Mouse (Mus musculus) liver, embryonic 13.5 days (tissue): ENCODE measurements around the gene H2-M10.3. TPM values are rescaled to one million over a fixed set of nuclear protein-coding genes. Genes with fewer than 3 reads are reported as not detected.
A peak's percentile ranks its signal among the peaks of the same experiment; 100 is the strongest.
"Not testable (repeated sequence)": the region's sequence is repeated elsewhere in the genome, so short reads cannot be mapped to it uniquely, and the experiment has no call there.

Source experiments
- ATAC-seq: fragments of 200-750 bp; cut with Nextera tagmentation; 2 replicates; pipeline ENCODE4 v1.8.0; 2017; ENCODE audit warnings: low read depth, mild to moderate bottlenecking, moderate number of reproducible peaks, moderate library complexity
- DNase-seq: peaks from one replicate; pipeline ENCODE4 v3.0.0; 2022
- H3K27ac ChIP-seq: fragments of 300-500 bp; sonication (generic); 2 replicates; pipeline ENCODE4 v1.5.1; 2015; ENCODE audit warnings: moderate library complexity, mild to moderate bottlenecking, inconsistent platforms
- H3K27me3 ChIP-seq: fragments of 300-500 bp; sonication (generic); 2 replicates; pipeline ENCODE4 v1.6.1; 2015; ENCODE audit warnings: mild to moderate bottlenecking, inconsistent platforms
- H3K36me3 ChIP-seq: fragments of 300-500 bp; sonication (generic); 2 replicates; pipeline ENCODE4 v1.6.1; 2015; ENCODE audit warnings: mild to moderate bottlenecking, inconsistent platforms
- H3K4me1 ChIP-seq: fragments of 300-500 bp; sonication (generic); replicated peaks from 2 replicates; pipeline ENCODE4 v1.6.1; 2015; ENCODE audit warnings: inconsistent platforms
- H3K4me2 ChIP-seq: fragments of 300-500 bp; sonication (generic); 2 replicates; pipeline ENCODE4 v1.6.1; 2015; ENCODE audit warnings: inconsistent platforms, mild to moderate bottlenecking, moderate library complexity
- H3K4me3 ChIP-seq: fragments of 300-500 bp; sonication (generic); replicated peaks from 2 replicates; pipeline ENCODE4 v1.5.1; 2015; ENCODE audit warnings: mild to moderate bottlenecking, inconsistent platforms
- H3K9ac ChIP-seq: fragments of 300-500 bp; sonication (generic); 2 replicates; pipeline ENCODE4 v1.6.1; 2015; ENCODE audit warnings: mild to moderate bottlenecking, inconsistent platforms
- H3K9me3 ChIP-seq: fragments of 300-500 bp; sonication (generic); replicated peaks from 2 replicates; pipeline ENCODE4 v1.6.1; 2016; ENCODE audit warnings: inconsistent platforms
- WGBS: fragments of 180-500 bp; shearing (Covaris S2); methylation state at CpG from one replicate; pipeline ENCODE4 v1.1.7; 2015; ENCODE audit not compliant: insufficient replicate concordance; 5-methylcytosine and 5-hydroxymethylcytosine counted together
- polyA plus RNA-seq: library from polyadenylated mRNA; unstranded; fragments of >200 nt; fragmentation: Nextera tagmentation; extraction: Ambion mirVana; gene quantifications from 2 replicates; pipeline ENCODE4 v1.2.1, GENCODE M21; 2015

H2-M10.3 gene
- polyA plus RNA-seq: not detected in 2 replicates

DNA sequence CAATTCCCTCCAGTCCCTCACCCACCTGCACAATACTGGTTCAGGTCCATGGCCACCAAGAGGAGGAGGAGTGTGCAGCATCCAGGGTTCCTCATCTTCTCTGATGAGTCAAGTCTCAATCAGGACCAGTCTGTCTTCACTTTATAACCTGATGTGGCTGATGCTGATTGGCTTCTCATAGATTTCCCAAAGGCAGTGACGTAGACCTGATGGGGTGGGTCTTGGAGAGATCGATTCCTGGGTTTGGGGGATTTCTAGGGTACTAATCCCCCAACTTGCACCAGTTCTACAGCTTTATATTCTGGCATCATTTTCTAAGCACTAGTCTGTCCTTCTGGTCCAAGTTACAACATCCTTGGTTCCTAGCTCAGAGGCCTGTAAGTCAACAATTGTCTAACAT lies at the start of gene H2-M10.3:
Gene H2-M10.3, minus strand, starts transcription at position 101 of the 400 bp plus-strand sequence.
- ATAC-seq, DNase-seq, H3K9ac ChIP-seq, H3K36me3 ChIP-seq, H3K4me1 ChIP-seq, H3K27me3 ChIP-seq, H3K27ac ChIP-seq, H3K4me2 ChIP-seq, H3K9me3 ChIP-seq, H3K4me3 ChIP-seq: not testable (repeated sequence)
- WGBS: 71% methylated on average over 2 of the region's 2 CpGs

DNA sequence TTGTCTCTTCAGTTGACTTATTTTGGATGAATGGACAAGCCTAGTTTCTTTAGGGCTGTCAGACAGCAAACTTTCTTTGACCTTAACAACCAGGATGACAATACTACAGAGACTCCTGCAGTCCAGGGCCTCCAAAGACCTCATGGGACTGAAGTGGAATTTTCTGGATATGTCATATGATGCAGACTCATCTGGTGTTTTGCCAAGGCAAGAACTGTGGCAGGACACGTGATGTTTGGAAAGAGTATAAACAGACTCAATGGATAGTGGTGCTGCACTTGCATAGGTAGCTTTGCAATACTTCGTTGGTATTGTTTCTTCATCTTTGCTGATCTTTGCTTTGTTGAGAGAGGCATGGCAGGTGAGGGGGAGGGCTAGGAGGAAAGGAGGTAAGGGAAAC lies 49.2 kb upstream of the H2-M10.3 start:
- 27% methylated on average over 2 of the region's 2 CpGs for WGBS
- no peak for DNase-seq
- Histone ChIP-seq H3K27me3 (no peaks in the 10 kb centered on the region), H3K9me3 (peaks cover 3% of the 10 kb centered on the region; the same call in 1 of the 2 replicates), H3K27ac (no peak overlapping the region), H3K9ac (no peak overlapping the region), H3K4me3 (no peak overlapping the region), H3K4me1 (no peaks in the 10 kb centered on the region), H3K4me2 (no peak overlapping the region), H3K36me3 (no peaks in the 10 kb centered on the region)
- ATAC-seq: no peak

DNA sequence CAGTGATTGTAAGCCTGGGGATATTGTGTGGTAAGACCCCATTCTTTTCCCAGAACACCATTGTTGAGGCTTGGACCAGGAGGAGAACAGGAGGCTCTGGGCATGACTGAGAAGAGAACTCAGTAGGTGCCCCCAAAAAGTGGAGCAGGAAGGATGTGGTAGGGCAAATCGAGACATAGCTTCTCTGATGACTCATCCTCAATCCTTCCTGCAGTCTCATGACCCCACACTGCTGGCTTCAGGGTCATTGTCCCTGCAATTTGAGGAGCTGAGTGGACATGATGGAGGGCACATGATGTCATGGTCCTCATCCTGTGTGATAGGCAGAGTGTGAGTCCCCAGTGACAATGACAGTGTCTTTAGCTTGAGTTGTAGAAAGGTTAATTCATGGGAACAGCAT lies 47.2 kb upstream of the H2-M10.3 start:
- Histone ChIP-seq H3K9ac (no peak overlapping the region), H3K4me1 (no peaks in the 10 kb centered on the region), H3K4me3 (no peak overlapping the region), H3K9me3 (no peaks in the 10 kb centered on the region), H3K36me3 (no peaks in the 10 kb centered on the region), H3K4me2 (no peak overlapping the region), H3K27ac (no peak overlapping the region), H3K27me3 (no peaks in the 10 kb centered on the region)
- WGBS: 8% methylated on average over 1 of the region's 1 CpGs
- ATAC-seq (no peak), DNase-seq (no peak)

DNA sequence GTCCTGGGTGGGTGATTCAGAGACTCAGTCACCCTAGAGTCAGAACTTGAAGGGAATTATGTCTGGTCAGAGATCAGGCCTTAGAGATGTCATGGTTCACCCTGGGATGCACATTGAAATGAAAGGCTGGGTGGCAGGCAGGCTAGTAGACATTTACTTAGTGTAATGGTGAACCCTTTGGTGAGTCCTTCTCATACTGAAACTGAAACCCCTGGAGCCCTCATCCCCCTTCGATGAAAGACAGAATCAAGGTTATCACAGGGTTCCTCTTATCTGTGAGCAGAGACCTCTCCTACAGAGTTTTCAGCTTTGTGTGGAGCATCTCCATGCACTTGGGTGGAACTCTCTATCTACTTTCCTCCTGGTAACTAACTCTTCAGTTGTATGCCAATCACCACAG lies 46.1 kb upstream of the H2-M10.3 start:
- 59% methylated on average over 1 of the region's 1 CpGs for WGBS
- Histone ChIP-seq H3K27ac (no peak overlapping the region), H3K4me3 (no peak overlapping the region), H3K4me2 (no peak overlapping the region), H3K4me1 (no peaks in the 10 kb centered on the region), H3K9me3 (no peaks in the 10 kb centered on the region), H3K27me3 (no peaks in the 10 kb centered on the region), H3K36me3 (no peaks in the 10 kb centered on the region), H3K9ac (no peak overlapping the region)
- ATAC-seq (no peak), DNase-seq (no peak)

DNA sequence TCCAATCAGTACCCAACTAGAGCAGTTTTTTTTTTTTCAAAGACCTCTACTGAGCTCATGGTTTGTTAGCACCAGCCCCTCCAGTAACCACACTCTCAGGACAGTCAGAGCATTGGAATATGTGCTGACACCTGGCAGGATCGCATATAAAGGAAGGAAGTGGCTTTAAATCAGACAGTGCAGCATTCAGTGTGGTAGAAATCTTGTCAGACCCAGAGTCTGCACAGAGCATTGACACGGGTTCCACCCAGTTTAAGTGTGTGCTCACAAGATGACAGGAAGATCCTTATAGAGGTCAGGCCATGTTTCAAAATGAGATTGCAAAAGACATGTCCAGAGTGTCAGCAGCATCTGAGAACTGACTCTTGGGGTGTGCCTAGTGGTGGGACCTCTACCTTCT lies 21.7 kb upstream of the H2-M10.3 start:
- no peak for ATAC-seq
- DNase-seq: no peak
- no peak overlapping the region for H3K4me2 ChIP-seq
- H3K9me3 ChIP-seq: no peaks in the 10 kb centered on the region
- H3K36me3 ChIP-seq: no peaks in the 10 kb centered on the region
- H3K27ac ChIP-seq: no peak overlapping the region
- no peaks in the 10 kb centered on the region for H3K27me3 ChIP-seq
- H3K9ac ChIP-seq: no peak overlapping the region
- H3K4me1 ChIP-seq: no peaks in the 10 kb centered on the region
- no peak overlapping the region for H3K4me3 ChIP-seq
- 25% methylated on average over 2 of the region's 2 CpGs for WGBS

DNA sequence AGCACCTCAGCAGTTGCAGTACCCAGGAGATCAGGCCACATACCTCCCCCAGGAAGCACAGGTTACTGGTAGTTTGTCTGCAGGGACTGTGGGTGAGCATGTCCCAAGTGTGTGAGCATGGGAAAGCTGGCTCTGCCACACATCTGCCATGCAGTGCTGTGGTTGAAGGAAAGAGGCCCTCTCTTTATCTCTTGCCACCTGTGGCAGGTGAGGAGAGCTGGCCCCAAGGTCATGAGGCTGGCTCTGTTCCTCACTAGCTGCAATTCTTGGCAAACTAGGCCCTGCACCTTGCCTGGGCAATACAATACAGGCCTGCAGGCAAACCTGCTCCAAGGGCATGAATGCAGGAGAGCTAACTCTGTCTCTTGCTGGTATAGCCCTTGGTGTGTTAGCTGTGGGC lies 5.8 kb downstream of the H2-M10.3 start:
- H3K4me1 ChIP-seq, H3K4me3 ChIP-seq, H3K4me2 ChIP-seq, H3K9me3 ChIP-seq, DNase-seq, ATAC-seq, H3K9ac ChIP-seq, H3K36me3 ChIP-seq, H3K27me3 ChIP-seq, H3K27ac ChIP-seq: not testable (repeated sequence)

DNA sequence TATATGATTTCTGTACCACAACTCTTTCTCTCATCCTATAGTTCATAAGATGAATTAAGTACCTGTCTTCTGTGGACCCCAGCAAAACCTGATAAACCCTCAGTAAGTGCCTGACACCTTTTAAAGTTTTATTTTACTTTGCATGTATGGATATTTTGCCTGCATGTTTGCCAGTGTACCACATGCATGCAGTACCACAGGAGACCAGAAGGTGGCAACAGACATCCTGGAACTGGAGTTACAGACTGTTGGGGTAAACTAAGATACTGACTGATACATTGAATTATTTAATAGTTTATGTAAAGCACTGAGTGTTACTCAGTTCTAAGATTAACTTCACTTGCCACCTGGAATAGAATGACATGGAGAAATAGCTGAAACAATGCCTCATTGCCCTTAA lies 10.7 kb downstream of the H2-M10.3 start:
- H3K9me3 ChIP-seq, H3K27ac ChIP-seq, H3K4me3 ChIP-seq, H3K36me3 ChIP-seq, H3K4me2 ChIP-seq, DNase-seq, H3K9ac ChIP-seq, H3K4me1 ChIP-seq, H3K27me3 ChIP-seq, ATAC-seq: not testable (repeated sequence)

DNA sequence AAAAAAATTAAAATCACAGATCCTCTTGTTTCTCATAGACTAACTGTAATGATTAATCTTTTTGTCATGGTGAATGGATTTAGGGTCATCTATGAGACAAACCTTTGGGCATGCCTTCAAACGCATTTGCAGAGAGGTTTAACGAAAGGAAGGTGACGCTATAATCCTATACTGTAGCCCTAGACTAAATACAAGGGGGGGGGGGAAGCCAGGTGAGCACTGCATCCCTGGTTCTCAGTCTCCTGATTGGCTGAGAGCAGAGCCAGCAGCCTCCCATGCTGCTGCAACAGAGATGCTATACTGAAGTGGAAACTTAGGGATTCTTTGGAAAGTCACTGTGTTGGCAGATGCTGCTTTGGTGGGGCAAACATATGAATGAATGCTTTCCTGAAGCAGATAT lies 12.5 kb downstream of the H2-M10.3 start:
- Histone ChIP-seq H3K4me3 (no peak overlapping the region), H3K9me3 (no peaks in the 10 kb centered on the region), H3K4me1 (no peaks in the 10 kb centered on the region), H3K4me2 (no peak overlapping the region), H3K36me3 (no peaks in the 10 kb centered on the region), H3K27me3 (no peaks in the 10 kb centered on the region), H3K9ac (no peak overlapping the region), H3K27ac (no peak overlapping the region)
- 30% methylated on average over 3 of the region's 3 CpGs for WGBS
- ATAC-seq: no peak
- DNase-seq: no peak

DNA sequence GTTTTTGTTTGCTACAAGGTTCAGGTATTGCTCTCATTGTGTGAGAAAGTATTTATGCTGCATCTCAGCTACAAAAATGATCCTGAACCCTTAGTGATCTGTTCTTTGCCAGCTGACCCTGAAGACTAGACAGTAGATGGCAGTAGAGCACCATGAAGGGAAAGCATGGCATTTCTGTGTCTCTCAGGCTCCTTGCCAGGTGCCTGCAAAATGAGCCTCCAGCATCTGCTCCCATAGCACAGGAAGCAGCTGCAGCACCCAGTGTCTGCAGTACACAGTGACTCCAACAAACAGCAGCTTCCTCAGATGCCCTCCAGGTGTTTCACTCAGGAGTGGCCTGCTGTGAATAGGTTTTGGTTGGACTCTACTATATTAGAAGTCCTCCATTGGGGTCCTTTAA lies 12.9 kb downstream of the H2-M10.3 start:
- H3K4me2 ChIP-seq, H3K27me3 ChIP-seq, H3K9ac ChIP-seq, H3K9me3 ChIP-seq, H3K27ac ChIP-seq, DNase-seq, ATAC-seq, H3K36me3 ChIP-seq, H3K4me3 ChIP-seq, H3K4me1 ChIP-seq: not testable (repeated sequence)

DNA sequence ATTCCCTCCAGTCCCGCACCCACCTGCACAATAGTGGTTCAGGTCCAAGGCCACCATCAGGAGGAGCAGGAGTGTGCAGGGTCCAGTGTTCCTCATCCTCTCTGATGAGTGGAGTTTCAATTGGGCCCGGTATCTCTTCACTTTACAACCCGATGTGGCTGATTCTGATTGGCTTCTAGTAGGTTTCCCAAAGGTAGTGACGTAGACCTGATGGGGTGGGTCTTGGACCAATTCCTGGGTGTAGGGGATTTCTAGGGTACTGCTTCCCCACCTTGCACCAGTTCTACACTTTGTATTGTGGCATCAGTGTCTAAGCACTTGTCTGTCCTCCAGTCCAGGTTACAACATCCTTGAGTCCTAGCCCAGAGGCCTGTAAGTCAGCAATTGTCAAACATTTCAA lies 42.2 kb downstream of the H2-M10.3 start, which contains the start of gene H2-M10.1:
Gene H2-M10.1, minus strand, starts transcription at position 101 of the 400 bp plus-strand sequence.
- no peaks in the 10 kb centered on the region for H3K9me3 ChIP-seq
- no peak within 1 kb of the TSS for H3K4me3 ChIP-seq
- no peak for DNase-seq
- no peak within 1 kb of the TSS for H3K4me2 ChIP-seq
- no peaks in the 10 kb centered on the region for H3K27me3 ChIP-seq
- no peak for ATAC-seq
- H3K9ac ChIP-seq: no peak within 1 kb of the TSS
- H3K4me1 ChIP-seq: no peaks in the 10 kb centered on the region
- no peaks in the 10 kb centered on the region for H3K36me3 ChIP-seq
- 66% methylated on average over 4 of the region's 4 CpGs for WGBS
- H3K27ac ChIP-seq: no peak within 1 kb of the TSS

DNA sequence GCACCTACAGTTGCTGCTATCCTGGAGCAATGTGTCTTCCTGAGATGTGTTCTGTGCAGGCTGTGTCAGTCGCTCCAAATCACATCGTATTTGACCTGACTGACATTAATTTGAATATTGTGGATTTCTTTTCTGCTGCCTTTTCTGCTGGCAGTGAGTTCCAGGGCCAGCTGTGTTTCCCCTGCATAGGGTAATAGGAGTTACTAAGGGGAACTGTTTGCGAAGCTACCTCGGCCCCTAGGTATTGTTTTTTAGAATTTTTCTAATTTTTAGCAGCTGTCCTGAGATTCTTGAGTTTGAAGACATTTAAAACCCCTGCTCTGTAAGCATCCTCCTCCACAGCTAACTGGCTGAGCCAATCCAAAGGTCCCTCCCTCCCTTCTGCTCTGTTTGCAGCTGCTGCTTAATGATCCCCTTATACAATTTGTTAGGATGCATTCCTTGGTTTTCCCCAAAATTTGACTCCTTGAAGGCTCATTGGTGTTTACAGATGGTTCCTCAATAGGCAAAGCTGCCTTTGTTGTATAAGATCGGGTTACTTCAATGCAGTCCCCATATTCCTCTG lies 52.4 kb downstream of the H2-M10.3 start:
- DNase-seq: no peak
- Histone ChIP-seq H3K4me1 (peaks cover 4% of the 10 kb centered on the region; the same call in 1 of the 2 replicates), H3K36me3 (no peaks in the 10 kb centered on the region), H3K4me2 (peak overlapping the region; percentile 77), H3K9ac (no peak overlapping the region), H3K4me3 (peak overlapping the region; percentile 57), H3K27ac (no peak overlapping the region), H3K9me3 (no peaks in the 10 kb centered on the region), H3K27me3 (peaks cover 8% of the 10 kb centered on the region)
- WGBS: 30% methylated on average over 5 of the region's 5 CpGs
- ATAC-seq: no peak

DNA sequence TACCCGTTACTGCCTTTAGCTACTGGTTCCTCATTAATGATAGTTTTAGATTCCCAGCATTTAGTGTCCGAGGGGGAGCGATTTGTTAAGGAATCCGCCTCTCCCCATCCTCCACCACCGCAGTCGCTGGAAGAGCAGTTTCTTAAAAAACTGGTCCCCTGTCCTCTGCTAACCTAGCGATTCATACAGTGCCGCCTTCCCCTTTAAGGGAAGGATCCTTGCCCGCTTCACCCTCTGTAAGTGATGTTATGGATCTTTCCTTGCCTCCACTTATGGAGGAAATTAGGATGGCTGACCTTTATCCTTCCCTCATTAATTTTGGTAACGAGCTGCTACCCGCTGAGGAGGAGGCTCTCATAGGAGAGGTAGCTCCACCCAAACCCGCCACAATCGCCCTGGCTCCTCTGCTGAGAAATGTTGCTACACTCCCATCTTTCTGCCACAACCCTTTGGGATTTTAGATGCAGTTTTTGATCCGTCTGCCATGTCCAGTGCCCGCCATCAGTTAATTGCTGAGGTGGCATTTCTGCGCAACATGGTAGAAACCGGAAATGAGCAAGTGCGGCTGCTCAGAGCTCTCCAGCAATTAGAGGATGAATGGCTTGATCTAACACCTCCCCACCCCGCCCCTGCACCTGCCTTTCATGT lies 53.1 kb downstream of the H2-M10.3 start:
- ATAC-seq (no peak; the same call in 1 of the 2 replicates), DNase-seq (no peak)
- Histone ChIP-seq H3K9ac (peak overlapping the region; percentile 46), H3K4me2 (peak overlapping the region; percentile 77), H3K4me3 (peak overlapping the region; percentile 57), H3K27ac (no peak overlapping the region), H3K9me3 (no peaks in the 10 kb centered on the region), H3K36me3 (no peaks in the 10 kb centered on the region), H3K4me1 (peaks cover 4% of the 10 kb centered on the region; the same call in 1 of the 2 replicates), H3K27me3 (peaks cover 8% of the 10 kb centered on the region)
- under 1% methylated on average over 19 of the region's 19 CpGs for WGBS
